Mouse (Mus musculus) CD8-positive naive resting alpha-beta T cell, adult 57 days (primary cell): Measurements from ENCODE around the gene Olfr544. TPM values are rescaled to one million over a fixed set of nuclear protein-coding genes. Genes with fewer than 3 reads are reported as not detected.

ENCODE experiments used
- total RNA-seq: library from RNA; stranded (reverse); gene quantifications from one replicate; pipeline ENCODE4 v1.2.4, GENCODE M21; 2023

Olfr544 gene
- not detected for total RNA-seq

DNA sequence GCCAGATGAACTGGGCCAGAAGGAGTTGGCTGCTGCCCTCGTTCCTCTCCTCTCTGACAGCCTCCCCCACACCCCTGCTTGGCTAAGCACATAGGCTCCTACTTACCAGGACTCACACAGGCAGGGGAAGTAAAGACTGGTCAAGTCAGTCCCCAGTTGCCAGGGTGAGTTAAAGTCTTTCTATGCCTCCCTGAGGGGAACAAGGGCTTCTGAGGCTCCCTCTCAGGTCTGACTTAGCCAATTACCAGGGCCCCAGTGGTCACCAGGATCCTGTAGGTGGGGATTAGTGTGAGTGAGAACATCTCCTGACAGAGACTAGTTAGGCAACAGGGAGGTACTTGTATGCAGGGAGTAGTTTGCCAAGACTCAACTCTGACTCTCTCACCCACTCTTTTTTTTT lies at the start of gene Olfr544:
Gene Olfr544, minus strand, starts transcription at position 153 of the 400 bp plus-strand sequence.

DNA sequence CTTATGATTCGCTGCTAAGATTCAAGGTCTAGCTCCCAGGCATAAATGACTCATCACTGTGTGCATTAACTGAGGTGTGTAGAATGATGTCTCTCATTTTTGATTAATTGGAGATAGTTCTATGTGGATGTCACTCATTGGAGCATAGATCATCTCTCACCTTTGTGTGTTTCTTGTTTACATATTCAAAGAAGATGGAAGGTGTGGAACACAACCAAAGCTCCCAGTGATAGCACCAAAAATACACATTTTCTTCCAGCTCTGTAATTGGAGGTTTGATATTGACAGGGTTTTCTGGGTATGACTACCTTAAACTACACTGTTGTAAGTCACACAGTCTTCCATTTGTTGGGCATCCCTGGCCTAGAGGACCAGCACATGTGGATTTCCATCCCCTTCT lies 46.3 kb upstream of the Olfr544 start, which contains the start of gene Olfr547:
Gene Olfr547, plus strand, starts transcription at position 301 of the 400 bp plus-strand sequence.

DNA sequence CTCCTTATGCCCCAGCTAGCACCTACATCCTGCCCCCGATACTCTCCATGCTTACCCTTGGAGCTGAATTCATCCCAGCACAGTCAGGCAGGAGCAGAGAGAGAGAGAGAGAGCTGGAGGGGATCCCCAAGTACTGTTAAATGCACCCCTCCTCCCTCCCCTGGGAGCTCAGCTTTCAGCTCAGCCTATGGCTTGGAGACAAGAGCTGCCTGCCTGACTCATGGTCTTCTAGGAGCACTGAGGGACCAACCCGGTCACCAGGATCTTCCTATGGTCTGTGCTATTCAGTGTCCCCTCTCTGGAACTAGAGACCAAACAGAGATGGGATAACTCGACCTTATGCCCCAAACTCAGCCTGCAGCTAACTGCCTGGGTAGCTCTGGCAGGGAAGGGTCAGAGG lies 11.4 kb upstream of the Olfr544 start, which contains the start of gene Olfr545:
Gene Olfr545, minus strand, starts transcription at position 101 of the 400 bp plus-strand sequence.

DNA sequence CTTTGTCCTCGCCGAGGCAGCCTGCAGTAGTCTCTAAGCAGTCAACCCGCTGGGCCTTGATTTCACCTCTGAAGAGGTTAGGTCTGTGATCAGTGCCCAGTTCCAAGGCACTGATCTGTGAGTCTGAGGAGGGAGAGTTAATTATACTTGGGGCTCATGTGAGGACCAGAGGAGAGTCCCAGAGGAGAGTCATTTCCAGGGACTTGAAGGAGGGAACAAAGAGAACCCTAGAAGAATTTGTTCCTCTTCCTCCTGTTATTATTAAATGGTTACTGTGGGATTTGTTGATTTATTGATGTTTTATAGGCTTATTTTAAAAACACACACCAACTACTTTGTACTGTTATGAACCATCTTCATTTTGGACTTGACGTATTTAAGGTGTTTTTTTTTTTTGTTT lies 6.5 kb downstream of the Olfr544 start, which contains the start of gene Olfr543:
Gene Olfr543, minus strand, starts transcription at position 101 of the 400 bp plus-strand sequence.

DNA sequence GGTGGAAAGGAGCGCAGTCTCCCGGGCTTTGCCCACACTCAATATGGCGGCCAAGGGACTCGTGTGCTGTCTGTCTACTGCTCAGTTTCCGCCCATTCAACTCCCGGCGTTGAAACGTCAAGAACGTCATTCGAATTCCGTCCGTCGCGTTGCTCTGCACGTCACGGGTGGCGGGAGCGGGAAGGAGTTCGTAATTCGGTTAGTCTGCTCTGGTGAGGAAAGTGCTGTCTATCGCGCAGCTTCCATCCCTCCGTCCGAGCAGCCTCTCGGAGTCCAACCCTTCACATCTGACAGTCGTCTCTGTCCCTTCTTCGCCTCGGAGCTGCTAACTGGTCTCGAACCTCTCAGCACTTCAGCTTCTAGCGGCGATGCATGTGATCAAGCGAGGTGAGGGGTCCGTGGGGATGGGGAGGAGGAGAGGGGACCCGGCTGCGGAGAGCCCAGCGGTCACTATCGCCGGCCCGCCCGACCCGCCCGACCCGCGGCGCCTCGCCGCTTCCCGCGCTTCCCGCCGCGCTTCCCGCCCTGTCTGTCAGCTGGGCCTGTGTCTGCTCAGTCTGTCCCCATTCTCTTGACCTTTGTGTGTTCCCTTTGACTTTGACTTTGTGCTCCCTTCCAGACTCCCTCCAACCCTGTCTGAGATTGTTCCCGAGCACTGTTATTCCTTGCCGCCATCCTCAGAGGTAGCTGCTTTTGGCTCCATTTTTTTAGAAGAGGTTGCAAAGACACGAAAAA lies 46.3 kb downstream of the Olfr544 start, which contains the start of gene Rrm1:
Gene Rrm1, plus strand, starts transcription at position 39 of the 735 bp plus-strand sequence.

Other genes starting within 250 kb of the Olfr544 start
- 157 TPM for gene Rhog, start 232.3 kb downstream of the Olfr544 start, total RNA-seq
- gene Stim1, start 220.5 kb downstream of the Olfr544 start, total RNA-seq, result 174 TPM
- gene Rrm1, start 46.6 kb downstream of the Olfr544 start, total RNA-seq, result 34.5 TPM
- gene Olfr543, start 6.6 kb downstream of the Olfr544 start, total RNA-seq, result not detected
- not detected for gene Olfr545, start 11.3 kb upstream of the Olfr544 start, total RNA-seq
- not detected for gene Olfr547, start 46.4 kb upstream of the Olfr544 start, total RNA-seq
- not detected for gene Olfr548-ps1, start 52.6 kb upstream of the Olfr544 start, total RNA-seq
- gene Olfr549, start 61.6 kb upstream of the Olfr544 start, total RNA-seq, result not detected
- 43.3 TPM for gene Trim21, start 77.2 kb upstream of the Olfr544 start, total RNA-seq
- gene Olfr550, start 83.1 kb upstream of the Olfr544 start, total RNA-seq, result not detected
- not detected for gene Olfr551, start 103.6 kb upstream of the Olfr544 start, total RNA-seq
- not detected for gene Olfr552, start 109.5 kb upstream of the Olfr544 start, total RNA-seq
- gene Olfr553, start 129.9 kb upstream of the Olfr544 start, total RNA-seq, result not detected
- not detected for gene Olfr554, start 150.1 kb upstream of the Olfr544 start, total RNA-seq
- gene Olfr555, start 170.5 kb upstream of the Olfr544 start, total RNA-seq, result not detected
- not detected for gene Olfr556, start 176.6 kb upstream of the Olfr544 start, total RNA-seq
- gene Trim68, start 199.0 kb upstream of the Olfr544 start, total RNA-seq, result 14.1 TPM
- not detected for gene Olfr557, start 207.6 kb upstream of the Olfr544 start, total RNA-seq
- gene Olfr558, start 213.9 kb upstream of the Olfr544 start, total RNA-seq, result not detected
- gene Olfr33, start 230.8 kb upstream of the Olfr544 start, total RNA-seq, result not detected
- gene Olfr559, start 239.2 kb upstream of the Olfr544 start, total RNA-seq, result not detected